Mouse (Mus musculus) cerebellum, adult 2 months (tissue): ENCODE measurements around the gene Ccdc54. TPM values are rescaled to one million over a fixed set of nuclear protein-coding genes. Genes with fewer than 3 reads are reported as not detected.

Experiments
- DNase-seq, 2 experiments: peaks; one replicate each; pipeline ENCODE4 v3.0.0; 2021
- H3K27ac ChIP-seq: fragments of 200-500 bp; 2 replicates; pipeline ENCODE4 v1.5.1; 2012; ENCODE audit warnings: low read length, control low read depth, inconsistent platforms; ENCODE audit not compliant: insufficient read depth
- H3K27me3 ChIP-seq: fragments of 200-500 bp; 2 replicates; pipeline ENCODE4 v1.6.1; 2012; ENCODE audit warnings: inconsistent platforms, mild to moderate bottlenecking, low read length, moderate library complexity; ENCODE audit not compliant: control insufficient read depth, insufficient read depth
- H3K4me1 ChIP-seq: fragments of 200-500 bp; 2 replicates; pipeline ENCODE4 v1.6.1; 2011; ENCODE audit warnings: low read length; ENCODE audit not compliant: control insufficient read depth, insufficient read depth
- H3K4me3 ChIP-seq: fragments of 200-500 bp; replicated peaks from 2 replicates; pipeline ENCODE3; 2011; ENCODE audit warnings: mild to moderate bottlenecking, low read depth, low read length, control low read depth; ENCODE audit not compliant: insufficient read depth
- CTCF ChIP-seq: fragments of 200-500 bp; IDR thresholded peaks from 2 replicates; pipeline ENCODE4 v1.5.1; 2011; ENCODE audit warnings: low read depth, mild to moderate bottlenecking, control low read depth, low read length, moderate library complexity, borderline replicate concordance; ENCODE audit not compliant: insufficient read depth
- POLR2A ChIP-seq: fragments of 200-500 bp; IDR thresholded peaks from 2 replicates; pipeline ENCODE4 v1.6.1; 2011; ENCODE audit warnings: low read length, control low read depth, borderline replicate concordance; ENCODE audit not compliant: insufficient read depth
- WGBS: fragments of 180-500 bp; shearing (Covaris S2); methylation state at CpG from one replicate; pipeline ENCODE4 v1.1.7; 2018; 5-methylcytosine and 5-hydroxymethylcytosine counted together
- polyA plus RNA-seq: library from polyadenylated mRNA; depleted of rRNA; stranded (reverse); fragments of >200 nt; gene quantifications from 2 replicates; pipeline ENCODE4 v1.2.3, GENCODE M21; 2012

Gene Ccdc54
- polyA plus RNA-seq, 1 experiment, result not detected

GRCm38 (mm10) chr16:50600665-50601064, 9.7 kb upstream of the Ccdc54 start:
- H3K27me3 ChIP-seq, result no peaks in the 10 kb centered on the region; the same call in 1 of the 2 replicates
- TF ChIP-seq POLR2A, result no peak
- no peak for TF ChIP-seq CTCF
- no peak for DNase-seq
- H3K4me3 ChIP-seq, result no peak overlapping the region
- WGBS, result 81% methylated on average over 3 of the region's 3 CpGs
- H3K27ac ChIP-seq, result no peak overlapping the region
- no peaks in the 10 kb centered on the region for H3K4me1 ChIP-seq

GRCm38 (mm10) chr16:50596679-50597078, 5.7 kb upstream of the Ccdc54 start:
- WGBS, result 90% methylated on average over 6 of the region's 6 CpGs
- Histone ChIP-seq H3K4me1 (no peaks in the 10 kb centered on the region), H3K4me3 (no peak overlapping the region)

GRCm38 (mm10) chr16:50596171-50596570, 5.2 kb upstream of the Ccdc54 start:
- WGBS, result 83% methylated on average over 4 of the region's 4 CpGs

More at GRCm38 (mm10) chr16:50596679-50597078, 5.7 kb upstream of the Ccdc54 start:
- TF ChIP-seq POLR2A (no peak), CTCF (no peak)
- no peak for DNase-seq
- no peak overlapping the region for H3K27ac ChIP-seq
- H3K27me3 ChIP-seq, result no peaks in the 10 kb centered on the region

GRCm38 (mm10) chr16:50594876-50595275, 3.9 kb upstream of the Ccdc54 start:
- no peaks in the 10 kb centered on the region for H3K27me3 ChIP-seq
- H3K4me3 ChIP-seq, result no peak overlapping the region
- TF ChIP-seq POLR2A (no peak), CTCF (no peak)
- 96% methylated on average over 1 of the region's 1 CpGs for WGBS
- no peak for DNase-seq
- H3K27ac ChIP-seq, result no peak overlapping the region
- H3K4me1 ChIP-seq, result no peaks in the 10 kb centered on the region

More at GRCm38 (mm10) chr16:50596171-50596570, 5.2 kb upstream of the Ccdc54 start:
- Histone ChIP-seq H3K27ac (no peak overlapping the region), H3K27me3 (no peaks in the 10 kb centered on the region), H3K4me1 (no peaks in the 10 kb centered on the region), H3K4me3 (no peak overlapping the region)
- TF ChIP-seq CTCF, result no peak
- no peak for TF ChIP-seq POLR2A
- no peak for DNase-seq

- no peak for DNase-seq
- no peaks in the 10 kb centered on the region for H3K4me1 ChIP-seq
- no peak overlapping the region for H3K27ac ChIP-seq
- 91% methylated on average over 11 of the region's 11 CpGs for WGBS
- H3K27me3 ChIP-seq, result no peaks in the 10 kb centered on the region
- TF ChIP-seq CTCF (no peak), POLR2A (no peak)
- H3K4me3 ChIP-seq, result no peak overlapping the region
Observed at GRCm38 (mm10) chr16:50593361-50593760, 2.4 kb upstream of the Ccdc54 start.

- Histone ChIP-seq H3K4me3 (no peak overlapping the region), H3K27ac (no peak overlapping the region), H3K4me1 (no peaks in the 10 kb centered on the region), H3K27me3 (no peaks in the 10 kb centered on the region)
- WGBS, result 88% methylated on average over 11 of the region's 11 CpGs
- DNase-seq, result no peak
- TF ChIP-seq POLR2A (no peak), CTCF (no peak)
Observed at GRCm38 (mm10) chr16:50589574-50590151, 1.3 kb downstream of the Ccdc54 start.

- no peaks in the 10 kb centered on the region for H3K4me1 ChIP-seq
- no peak for TF ChIP-seq CTCF
- no peak for TF ChIP-seq POLR2A
- H3K27me3 ChIP-seq, result no peaks in the 10 kb centered on the region
- no peak for DNase-seq
- WGBS, result 98% methylated on average over 1 of the region's 1 CpGs
- no peak overlapping the region for H3K27ac ChIP-seq
- H3K4me3 ChIP-seq, result no peak overlapping the region
Observed at GRCm38 (mm10) chr16:50588191-50588590, 2.8 kb downstream of the Ccdc54 start.

- WGBS, result 93% methylated on average over 7 of the region's 7 CpGs
- DNase-seq, result no peak
- Histone ChIP-seq H3K27ac (no peak overlapping the region), H3K27me3 (no peaks in the 10 kb centered on the region; the same call in 1 of the 2 replicates), H3K4me1 (no peaks in the 10 kb centered on the region), H3K4me3 (no peak overlapping the region)
- TF ChIP-seq POLR2A (no peak), CTCF (no peak)
Observed at GRCm38 (mm10) chr16:50587139-50587538, 3.8 kb downstream of the Ccdc54 start.
